Mouse (Mus musculus): ENCODE results near the gene Gm17581.

The Gm17581 gene

GRCm38 (mm10) chr2:155691336-155691722 is 44.3 kb downstream of the Gm17581 start:
- no peak for DNase-seq (ENCODE audit: low read depth, low spot score)

- no peak for DNase-seq (ENCODE audit: low read depth, low spot score)
Observed at GRCm38 (mm10) chr2:155689211-155689610, 46.5 kb downstream of the Gm17581 start.

- no peak for DNase-seq (ENCODE audit: low read depth, low spot score)
Observed at GRCm38 (mm10) chr2:155687746-155688145, 47.9 kb downstream of the Gm17581 start.

- DNase-seq (ENCODE audit: low read depth, low spot score) = no peak
Observed at GRCm38 (mm10) chr2:155686572-155686971, 49.1 kb downstream of the Gm17581 start.
